Mouse (Mus musculus) gastrocnemius, postnatal 14 days (tissue): ENCODE measurements around the gene Olfr692. TPM values are rescaled to one million over a fixed set of nuclear protein-coding genes. Genes with fewer than 3 reads are reported as not detected.

ENCODE experiments used
- DNase-seq: peaks from one replicate; pipeline ENCODE4 v3.0.0; 2021; ENCODE audit warnings: mixed read lengths
- intact Hi-C: fragments of 180-260 bp; cut with DNase I; formaldehyde crosslinking; loops from one replicate; pipeline ENCODE4 v1.15.1; 2025; ENCODE audit warnings: low total_unique reads
- total RNA-seq, 2 experiments: library from RNA; stranded (reverse); gene quantifications; 2 replicates each; pipeline ENCODE4 v1.2.3; 2021

The Olfr692 gene
- total RNA-seq, 2 experiments from 2014 or later: not detected

DNA sequence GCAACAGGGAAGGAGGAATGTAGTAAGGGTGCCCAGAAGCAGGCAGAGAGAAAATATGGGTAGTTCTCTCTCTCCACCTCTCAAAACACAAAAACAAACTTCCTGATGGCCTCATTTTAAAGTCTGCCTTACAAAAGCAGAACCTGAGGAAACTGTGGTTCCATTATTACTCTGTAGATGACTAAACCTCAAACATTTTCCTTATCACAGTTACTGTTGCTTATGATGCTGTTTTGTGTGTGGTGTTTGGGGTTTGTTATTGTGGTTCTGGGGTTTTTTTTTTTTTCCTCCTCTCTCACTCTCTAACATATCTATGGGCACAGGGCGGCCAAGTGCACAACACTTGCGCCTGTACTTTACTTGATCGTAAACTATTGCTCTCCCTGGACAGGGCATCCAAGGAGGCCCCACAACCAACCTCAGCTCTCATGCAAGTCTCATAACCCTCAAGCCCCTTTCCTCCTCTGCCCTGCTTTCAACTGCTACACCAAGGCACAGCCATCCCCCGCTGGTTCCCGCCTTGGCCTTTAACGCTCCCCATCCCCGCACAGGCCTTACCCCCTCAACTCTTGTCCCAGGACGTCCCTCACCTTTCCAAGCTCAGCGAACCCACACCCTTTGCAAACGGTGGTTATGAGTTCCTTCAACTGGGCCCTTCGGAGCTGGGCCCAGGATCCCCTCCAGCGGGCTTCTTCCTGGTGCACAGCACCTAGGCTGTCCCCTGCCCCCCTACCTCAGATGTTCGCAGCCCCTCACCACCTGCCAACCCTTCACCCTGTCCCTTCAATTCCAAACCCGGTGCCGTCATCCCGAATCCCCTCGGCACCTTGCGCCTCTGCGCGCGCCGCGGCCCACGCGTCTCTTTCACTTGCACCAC, 31.3 kb downstream of the Olfr692 start:
- intact Hi-C loops: no loop called here
- DNase-seq: no peak

DNA sequence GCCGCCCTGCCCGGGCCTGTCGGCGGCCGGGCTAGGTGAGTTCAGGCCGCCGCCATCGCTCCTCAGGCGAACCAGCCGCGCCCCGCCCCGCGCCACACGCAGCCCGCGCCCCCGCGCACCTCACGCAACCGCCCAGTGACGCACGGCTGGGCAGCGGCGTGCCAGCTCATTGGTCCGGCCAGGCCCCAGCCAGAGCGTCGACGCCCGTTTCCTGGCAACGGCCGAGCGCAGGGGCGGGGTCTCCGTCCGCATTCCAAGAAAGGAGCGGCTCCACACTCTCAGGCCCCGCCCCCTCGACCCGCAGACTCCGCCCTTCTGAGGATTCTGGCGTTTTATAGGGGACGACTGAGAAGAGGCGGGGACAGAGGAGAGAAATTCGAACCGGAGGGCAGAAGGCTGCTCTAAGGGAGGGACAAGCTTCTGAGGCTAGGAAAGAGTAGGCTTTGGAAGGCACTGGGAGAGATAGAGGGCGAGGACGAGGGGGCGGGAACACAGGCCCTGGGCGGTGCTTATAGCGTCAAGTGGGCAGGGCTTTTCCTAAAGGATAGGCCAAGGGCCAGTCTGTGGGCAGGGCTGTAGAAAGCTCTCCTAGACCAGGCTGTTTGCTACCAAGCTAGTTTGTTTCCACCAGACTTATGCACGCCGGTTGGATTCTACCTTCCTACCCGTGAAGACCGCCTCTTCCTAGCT, 32.0 kb downstream of the Olfr692 start, which contains the start of gene Fam160a2:
Fam160a2 (minus strand) TSS at position 120 of the 690 bp plus-strand sequence.
- intact Hi-C loops: no loop called here
- DNase-seq: peak; percentile 99

DNA sequence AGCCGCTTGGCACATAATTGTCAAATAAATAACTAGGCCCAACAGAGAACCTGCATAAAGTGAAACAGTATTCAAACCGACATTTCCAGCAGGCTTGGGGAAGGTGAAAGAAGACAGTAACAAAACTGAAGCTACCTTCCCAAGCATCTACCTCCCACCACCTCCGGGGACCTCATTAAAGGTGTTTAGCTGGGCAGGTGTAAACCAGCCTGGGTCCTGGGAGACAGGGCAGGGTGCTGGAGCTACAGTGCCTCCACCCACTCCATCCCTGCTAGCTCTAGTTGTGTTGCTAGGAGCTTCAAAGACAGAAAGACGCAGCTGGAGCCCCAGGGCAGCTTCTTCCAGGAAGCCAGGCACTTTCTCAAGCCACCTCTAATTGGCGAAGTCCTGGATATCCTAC, 36.2 kb downstream of the Olfr692 start, which contains the start of gene Cnga4:
Cnga4 (plus strand) TSS at position 301 of the 400 bp plus-strand sequence.
- no peak for DNase-seq
- intact Hi-C loops: no loop called here

DNA sequence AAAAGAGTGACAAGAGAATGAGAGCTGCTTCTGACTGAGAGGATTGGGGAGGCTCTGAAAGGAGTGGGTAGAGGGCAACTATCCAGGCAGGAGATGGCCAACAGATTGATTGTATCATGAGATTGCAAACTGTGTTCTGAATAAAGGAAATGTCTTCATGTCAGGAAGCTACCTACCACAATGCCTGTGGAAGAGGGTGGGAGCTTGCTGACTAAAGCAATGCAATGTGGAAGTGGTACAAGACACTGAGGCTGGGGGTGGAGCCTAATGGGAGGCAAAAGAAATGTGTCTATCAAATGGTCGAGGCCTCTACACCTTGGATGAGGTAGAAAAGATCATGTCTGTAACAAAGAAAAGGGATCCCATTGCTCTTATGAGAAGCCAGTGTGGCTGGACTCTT, 38.3 kb downstream of the Olfr692 start:
- no peak for DNase-seq
- intact Hi-C loops: no loop called here

DNA sequence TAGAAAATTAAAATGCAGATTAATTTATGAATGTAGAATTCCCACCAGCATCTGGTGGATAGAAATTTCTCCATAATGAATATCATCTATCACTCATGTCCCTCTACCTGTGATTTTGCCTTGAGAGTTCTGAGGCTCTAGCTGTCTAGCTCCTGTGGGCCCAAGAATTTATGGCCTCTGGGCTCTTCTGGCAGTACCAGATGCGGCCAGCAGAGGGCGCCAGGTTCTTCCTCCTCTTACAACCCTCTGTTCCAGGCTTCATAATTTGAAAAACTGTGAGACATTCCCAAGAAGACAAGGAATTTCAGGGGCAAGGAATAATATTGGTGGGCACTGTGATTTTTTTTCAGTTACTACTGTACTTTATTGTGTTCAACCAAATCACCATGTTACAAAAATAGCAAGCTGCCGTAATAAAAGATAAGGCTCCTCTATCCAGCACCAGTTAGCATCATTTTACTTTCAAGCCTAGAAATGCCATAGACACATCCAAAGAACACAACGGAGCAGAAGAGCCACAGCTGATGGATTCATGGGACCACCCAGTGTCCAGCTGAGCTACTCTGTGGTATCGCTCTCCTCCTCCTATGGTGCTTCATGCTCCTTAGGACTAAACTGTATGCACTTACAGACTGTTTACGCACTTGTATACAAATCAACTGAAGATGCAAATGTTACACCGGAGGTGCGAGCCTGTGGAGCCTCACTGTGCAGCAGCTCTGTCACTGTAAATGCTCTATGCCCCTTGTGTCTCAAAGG, 44.0 kb downstream of the Olfr692 start:
- intact Hi-C loops: loop anchor here (5.0 kb wide), 1 partner anchor 60 kb away; no protein-coding TSS in a partner anchor
- DNase-seq: peak; percentile 70

DNA sequence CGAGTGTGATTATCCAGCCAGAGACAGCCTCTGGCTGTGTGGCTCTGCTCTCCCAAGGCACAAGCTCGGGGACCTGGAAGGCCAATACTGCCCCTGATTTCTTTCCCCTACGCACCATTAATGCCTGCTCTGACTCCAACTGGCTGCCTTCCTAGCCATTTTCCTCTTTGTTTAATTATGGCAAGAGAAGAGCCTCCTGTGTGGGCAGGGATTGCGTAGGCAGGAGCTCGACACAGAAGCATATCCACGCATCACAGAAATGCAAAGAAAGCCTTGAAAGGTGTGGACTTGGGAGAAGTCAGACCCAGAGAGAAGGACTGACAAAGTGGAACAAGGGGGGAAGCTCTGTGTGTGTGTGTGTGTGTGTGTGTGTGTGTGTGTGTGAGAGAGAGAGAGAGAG, 46.4 kb downstream of the Olfr692 start:
- no peak for DNase-seq
- intact Hi-C loops: loop anchor here (5.0 kb wide), 1 partner anchor 58 kb away; no protein-coding TSS in a partner anchor

DNA sequence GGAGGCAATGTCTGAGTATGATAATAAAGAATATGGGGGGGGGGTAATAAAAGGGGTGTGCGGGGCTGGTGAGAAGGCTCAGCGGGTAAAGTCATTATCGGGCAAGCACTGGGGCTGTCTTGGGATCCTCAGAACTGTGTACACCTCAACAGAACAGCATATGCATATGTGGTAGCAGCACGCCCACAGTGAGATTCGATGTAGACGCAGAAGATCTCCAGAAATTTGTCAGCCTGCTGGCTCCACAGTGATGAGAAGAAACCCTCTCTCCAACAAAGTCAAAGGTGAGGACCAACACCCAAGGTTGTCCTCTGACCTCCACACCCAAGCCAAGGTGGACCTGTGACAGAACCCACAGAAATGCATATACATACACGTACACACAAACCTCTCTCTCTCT, 48.5 kb downstream of the Olfr692 start:
- intact Hi-C loops: no loop called here
- DNase-seq: no peak

DNA sequence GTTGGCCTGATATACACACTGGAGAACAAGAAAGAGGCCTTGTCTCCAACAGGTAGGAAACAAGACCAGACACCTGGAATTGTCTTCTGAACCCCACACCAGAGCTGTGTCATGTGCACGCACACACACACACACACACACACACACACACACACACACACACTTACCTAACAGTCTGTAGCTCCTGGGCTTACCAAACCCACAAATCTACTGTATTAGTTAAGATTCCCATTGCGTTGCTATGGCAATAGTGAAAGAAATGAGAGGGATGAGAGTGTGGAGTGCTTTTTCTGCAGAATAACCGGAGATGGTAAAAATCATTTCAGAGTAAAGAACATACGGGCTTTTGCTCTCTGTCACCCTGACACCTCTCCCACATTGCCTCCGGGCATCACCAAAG, 50.1 kb downstream of the Olfr692 start:
- DNase-seq: no peak
- intact Hi-C loops: no loop called here

Other genes starting within 250 kb of the Olfr692 start
- gene Olfr683, start 221.2 kb upstream of the Olfr692 start, total RNA-seq: not detected
- not detected for gene Olfr684, start 204.6 kb upstream of the Olfr692 start, total RNA-seq
- gene Olfr685, start 182.2 kb upstream of the Olfr692 start, total RNA-seq: not detected
- not detected for gene Olfr686, start 160.7 kb upstream of the Olfr692 start, total RNA-seq
- gene Olfr688, start 80.1 kb upstream of the Olfr692 start, total RNA-seq: not detected
- gene Olfr689, start 57.1 kb upstream of the Olfr692 start, total RNA-seq: not detected
- gene Olfr690, start 34.1 kb upstream of the Olfr692 start, total RNA-seq: not detected
- not detected for gene Olfr691, start 26.0 kb upstream of the Olfr692 start, total RNA-seq
- not detected for gene Gm5901, start 6.8 kb downstream of the Olfr692 start, total RNA-seq
- gene Fam160a2, start 31.8 kb downstream of the Olfr692 start, total RNA-seq: 10 to 100 TPM in 1 of 2 experiments, 1 to 10 TPM in 1; 9.6 to 12.2 TPM
- gene Cnga4, start 36.3 kb downstream of the Olfr692 start, total RNA-seq: not detected
- not detected for gene Cckbr, start 57.5 kb downstream of the Olfr692 start, total RNA-seq
- gene Cavin3, start 114.1 kb downstream of the Olfr692 start, total RNA-seq: 10 to 100 TPM; 27.7 to 33.5 TPM
- gene Smpd1, start 186.1 kb downstream of the Olfr692 start, total RNA-seq: 10 to 100 TPM; 43.7 to 44.1 TPM
- 10 to 100 TPM in 1 of 2 experiments, 1 to 10 TPM in 1; 8.9 to 10.1 TPM for gene Apbb1, start 213.4 kb downstream of the Olfr692 start, total RNA-seq
- gene Hpx, start 231.9 kb downstream of the Olfr692 start, total RNA-seq: not detected